Mouse (Mus musculus) neutrophil, adult 65 days (primary cell): ENCODE data around the gene Fgf11. TPM values are rescaled to one million over a fixed set of nuclear protein-coding genes. Genes with fewer than 3 reads are reported as not detected.

Source experiments
- total RNA-seq: library from RNA; stranded (reverse); gene quantifications from 2 replicates; pipeline ENCODE4 v1.2.4, GENCODE M21; 2023

Fgf11 gene
- total RNA-seq = not detected in 2 replicates

GRCm38 (mm10) chr11:69801379-69801977, at the start of gene Fgf11:
Gene Fgf11, minus strand, starts transcription at chr11:69801857.

GRCm38 (mm10) chr11:69846198-69846680, 44.6 kb upstream of the Fgf11 start, which contains the start of gene Plscr3:
Gene Plscr3, plus strand, starts transcription at chr11:69846376.

GRCm38 (mm10) chr11:69837952-69838713, 36.5 kb upstream of the Fgf11 start, which contains the start of gene Tmem256:
Gene Tmem256, plus strand, starts transcription at chr11:69838514.

GRCm38 (mm10) chr11:69837604-69837951, 35.9 kb upstream of the Fgf11 start, which contains the start of gene Nlgn2:
Gene Nlgn2, minus strand, starts transcription at chr11:69837784.

GRCm38 (mm10) chr11:69822080-69822479, 20.4 kb upstream of the Fgf11 start, which contains the start of gene Spem1:
Gene Spem1, minus strand, starts transcription at chr11:69822180.

GRCm38 (mm10) chr11:69818365-69818764, 16.7 kb upstream of the Fgf11 start, which contains the start of gene Spem2:
Gene Spem2, minus strand, starts transcription at chr11:69818465.

GRCm38 (mm10) chr11:69815155-69815554, 13.5 kb upstream of the Fgf11 start, which contains the start of gene Gm39566:
Gene Gm39566, minus strand, starts transcription at chr11:69815298.

GRCm38 (mm10) chr11:69804972-69805909, 3.6 kb upstream of the Fgf11 start, which contains the start of gene Tmem102:
Gene Tmem102, minus strand, starts transcription at chr11:69805624.

GRCm38 (mm10) chr11:69795168-69795982, 6.3 kb downstream of the Fgf11 start, which contains the start of gene Chrnb1:
Gene Chrnb1, minus strand, starts transcription at chr11:69795943.

GRCm38 (mm10) chr11:69765221-69766125, 36.2 kb downstream of the Fgf11 start, which contains the start of gene Zbtb4:
Gene Zbtb4, plus strand, starts transcription at chr11:69765912.

GRCm38 (mm10) chr11:69761868-69762267, 39.8 kb downstream of the Fgf11 start, which contains the start of gene Slc35g3:
Gene Slc35g3, minus strand, starts transcription at chr11:69761968.

GRCm38 (mm10) chr11:69758478-69758970, 43.1 kb downstream of the Fgf11 start, which contains the start of gene Polr2a:
Gene Polr2a, minus strand, starts transcription at chr11:69758637.

Other genes with a start within 250 kb of the Fgf11 start
- gene Efnb3, start 241.7 kb downstream of the Fgf11 start, total RNA-seq = 0.23 and 0.28 TPM in 2 replicates
- gene Wrap53, start 221.6 kb downstream of the Fgf11 start, total RNA-seq = 9.3 and 11.2 TPM in 2 replicates
- gene Trp53, start 221.5 kb downstream of the Fgf11 start, total RNA-seq = 33.7 and 43.7 TPM in 2 replicates
- gene Atp1b2, start 195.9 kb downstream of the Fgf11 start, total RNA-seq = not detected in 2 replicates
- not detected in 2 replicates for gene Shbg, start 184.0 kb downstream of the Fgf11 start, total RNA-seq
- gene Sat2, start 179.8 kb downstream of the Fgf11 start, total RNA-seq = not detected in 2 replicates
- 43.9 and 65.2 TPM in 2 replicates for gene Fxr2, start 168.9 kb downstream of the Fgf11 start, total RNA-seq
- 0.95 TPM in 1 of 2 replicates, not detected in the other for gene Sox15, start 146.5 kb downstream of the Fgf11 start, total RNA-seq
- 67.2 and 77.6 TPM in 2 replicates for gene Mpdu1, start 139.2 kb downstream of the Fgf11 start, total RNA-seq
- gene Cd68, start 135.7 kb downstream of the Fgf11 start, total RNA-seq = 79.5 and 104 TPM in 2 replicates
- 525 and 565 TPM in 2 replicates for gene Eif4a1, start 129.4 kb downstream of the Fgf11 start, total RNA-seq
- 77.3 and 91.6 TPM in 2 replicates for gene Senp3, start 119.8 kb downstream of the Fgf11 start, total RNA-seq
- gene Tnfsf13, start 116.1 kb downstream of the Fgf11 start, total RNA-seq = 10.0 and 11.1 TPM in 2 replicates
- 7.3 and 8.2 TPM in 2 replicates for gene Tnfsf12, start 106.0 kb downstream of the Fgf11 start, total RNA-seq
- 1.4 and 4.9 TPM in 2 replicates for gene Tnfsfm13, start 105.8 kb downstream of the Fgf11 start, total RNA-seq
- gene Polr2a, start 43.2 kb downstream of the Fgf11 start, total RNA-seq = 74.6 and 76.6 TPM in 2 replicates
- gene Slc35g3, start 39.9 kb downstream of the Fgf11 start, total RNA-seq = not detected in 2 replicates
- 0.70 and 1.2 TPM in 2 replicates for gene Zbtb4, start 35.9 kb downstream of the Fgf11 start, total RNA-seq
- gene Chrnb1, start 5.9 kb downstream of the Fgf11 start, total RNA-seq = 0.54 and 1.0 TPM in 2 replicates
- gene Tmem102, start 3.8 kb upstream of the Fgf11 start, total RNA-seq = not detected in 2 replicates
- not detected in 2 replicates for gene Gm39566, start 13.4 kb upstream of the Fgf11 start, total RNA-seq
- gene Spem2, start 16.6 kb upstream of the Fgf11 start, total RNA-seq = not detected in 2 replicates
- not detected in 2 replicates for gene Spem1, start 20.3 kb upstream of the Fgf11 start, total RNA-seq
- gene Nlgn2, start 35.9 kb upstream of the Fgf11 start, total RNA-seq = 0.88 and 1.8 TPM in 2 replicates
- 76.0 and 86.7 TPM in 2 replicates for gene Tmem256, start 36.7 kb upstream of the Fgf11 start, total RNA-seq
- 26.2 and 36.2 TPM in 2 replicates for gene Plscr3, start 44.5 kb upstream of the Fgf11 start, total RNA-seq
- gene Tnk1, start 56.9 kb upstream of the Fgf11 start, total RNA-seq = not detected in 2 replicates
- gene Tmem95, start 76.2 kb upstream of the Fgf11 start, total RNA-seq = 0.84 TPM in 1 of 2 replicates, not detected in the other
- 6.8 TPM in 2 replicates for gene Kctd11, start 79.5 kb upstream of the Fgf11 start, total RNA-seq
- gene Acap1, start 93.7 kb upstream of the Fgf11 start, total RNA-seq = 262 and 323 TPM in 2 replicates
- 1.2 and 2.6 TPM in 2 replicates for gene 2810408A11Rik, start 99.1 kb upstream of the Fgf11 start, total RNA-seq
- 17.7 and 25.0 TPM in 2 replicates for gene Neurl4, start 99.2 kb upstream of the Fgf11 start, total RNA-seq
- 71.0 and 76.8 TPM in 2 replicates for gene Gps2, start 112.0 kb upstream of the Fgf11 start, total RNA-seq
- 429 and 447 TPM in 2 replicates for gene Eif5a, start 120.1 kb upstream of the Fgf11 start, total RNA-seq
- gene Ybx2, start 133.9 kb upstream of the Fgf11 start, total RNA-seq = not detected in 2 replicates
- 0.20 TPM in 1 of 2 replicates, not detected in the other for gene Slc2a4, start 146.3 kb upstream of the Fgf11 start, total RNA-seq
- gene Cldn7, start 162.9 kb upstream of the Fgf11 start, total RNA-seq = not detected in 2 replicates
- gene Ctdnep1, start 179.3 kb upstream of the Fgf11 start, total RNA-seq = 57.0 and 90.8 TPM in 2 replicates
- 24.6 and 25.4 TPM in 2 replicates for gene Elp5, start 180.7 kb upstream of the Fgf11 start, total RNA-seq
- 585 and 586 TPM in 2 replicates for gene Gabarap, start 189.3 kb upstream of the Fgf11 start, total RNA-seq
- gene Phf23, start 193.9 kb upstream of the Fgf11 start, total RNA-seq = 41.1 and 46.0 TPM in 2 replicates
- gene Dvl2, start 198.7 kb upstream of the Fgf11 start, total RNA-seq = 18.1 and 19.3 TPM in 2 replicates
- gene Acadvl, start 213.6 kb upstream of the Fgf11 start, total RNA-seq = 41.4 and 52.4 TPM in 2 replicates
- 3.3 and 6.2 TPM in 2 replicates for gene Dlg4, start 215.1 kb upstream of the Fgf11 start, total RNA-seq